Mouse (Mus musculus) hindbrain, embryonic 10.5 days (tissue): Measurements from ENCODE around the gene Prkcg. TPM values are rescaled to one million over a fixed set of nuclear protein-coding genes. Genes with fewer than 3 reads are reported as not detected.

Source experiments
- DNase-seq: peaks from one replicate; pipeline ENCODE4 v3.0.0-alpha.2; 2017; ENCODE audit warnings: low spot score
- H3K27ac ChIP-seq: fragments of 300-500 bp; sonication (generic); 2 replicates; pipeline ENCODE4 v1.5.1; 2016; ENCODE audit warnings: mild to moderate bottlenecking, moderate library complexity
- H3K27me3 ChIP-seq: fragments of 300-500 bp; sonication (generic); 2 replicates; pipeline ENCODE4 v1.6.1; 2016; ENCODE audit warnings: mild to moderate bottlenecking; ENCODE audit not compliant: poor library complexity, insufficient read depth, severe bottlenecking
- H3K36me3 ChIP-seq: fragments of 300-500 bp; sonication (generic); 2 replicates; pipeline ENCODE4 v1.6.1; 2016; ENCODE audit warnings: mild to moderate bottlenecking, moderate library complexity
- H3K4me1 ChIP-seq: fragments of 300-500 bp; sonication (generic); replicated peaks from 2 replicates; pipeline ENCODE4 v1.6.1; 2016; ENCODE audit warnings: mild to moderate bottlenecking
- H3K4me3 ChIP-seq: fragments of 300-500 bp; sonication (generic); 2 replicates; pipeline ENCODE4 v1.5.1; 2016; ENCODE audit warnings: mild to moderate bottlenecking, moderate library complexity
- H3K9me3 ChIP-seq: fragments of 300-500 bp; sonication (generic); 2 replicates; pipeline ENCODE4 v1.6.1; 2016; ENCODE audit warnings: mild to moderate bottlenecking, moderate library complexity
- WGBS: fragments of 180-500 bp; shearing (Covaris S2); methylation state at CpG from one replicate; pipeline ENCODE4 v1.1.7; 2016; 5-methylcytosine and 5-hydroxymethylcytosine counted together
- polyA plus RNA-seq: library from polyadenylated mRNA; unstranded; fragments of >200 nt; fragmentation: Nextera tagmentation; extraction: Ambion mirVana; gene quantifications from 2 replicates; pipeline ENCODE4 v1.2.1, GENCODE M21; 2016

Prkcg gene
- polyA plus RNA-seq, result 0.30 and 0.47 TPM in 2 replicates

- peaks cover 7% of the 10 kb centered on the region; the same call in 1 of the 2 replicates for H3K36me3 ChIP-seq
- 2% methylated on average over 30 of the region's 30 CpGs for WGBS
- peaks cover 47% of the 10 kb centered on the region for H3K4me1 ChIP-seq
- H3K27me3 ChIP-seq, result no peaks in the 10 kb centered on the region
- peak within 1 kb of the TSS; percentile 89 for H3K27ac ChIP-seq
- peak within 1 kb of the TSS; percentile 56 for H3K4me3 ChIP-seq
- peak; percentile 80 for DNase-seq
- H3K9me3 ChIP-seq, result no peaks in the 10 kb centered on the region
Measured at GRCm38 (mm10) chr7:3288976-3289970, at the start of gene Prkcg, which contains the start of gene Myadm. Prkcg (plus strand) TSS chr7:3289179. Myadm (plus strand) TSS chr7:3289080.

DNA sequence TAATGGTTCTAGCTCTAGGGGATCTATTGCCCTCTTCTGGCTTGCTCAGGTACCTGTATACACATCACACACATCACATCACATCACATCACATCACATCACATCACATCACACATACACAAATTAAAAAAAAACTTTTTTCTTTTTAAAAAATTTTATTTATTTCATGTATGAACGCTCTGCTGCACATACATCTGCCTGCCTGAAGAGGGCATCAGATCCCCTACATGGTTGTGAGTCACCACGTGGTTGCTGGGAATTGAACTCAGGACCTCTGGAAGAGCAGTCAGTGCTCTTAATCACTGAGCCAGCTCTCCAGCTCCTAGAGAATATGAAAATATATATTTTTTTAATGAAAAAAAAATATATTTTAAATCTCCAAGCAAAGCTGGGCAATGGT, 49.8 kb upstream of the Prkcg start:
- DNase-seq, result no peak
- H3K9me3 ChIP-seq, result no peaks in the 10 kb centered on the region; the same call in 1 of the 2 replicates
- WGBS, result 82% methylated on average over 2 of the region's 2 CpGs

GRCm38 (mm10) chr7:3260701-3261100, 28.3 kb upstream of the Prkcg start:
- Histone ChIP-seq H3K4me1 (peaks cover 4% of the 10 kb centered on the region; the same call in 1 of the 2 replicates), H3K4me3 (no peak overlapping the region), H3K36me3 (no peaks in the 10 kb centered on the region), H3K9me3 (no peaks in the 10 kb centered on the region), H3K27me3 (peaks cover 10% of the 10 kb centered on the region; the same call in 1 of the 2 replicates), H3K27ac (no peak overlapping the region)
- WGBS, result 64% methylated on average over 3 of the region's 3 CpGs
- DNase-seq, result no peak

More for the DNA sequence above, 49.8 kb upstream of the Prkcg start:
- no peaks in the 10 kb centered on the region for H3K4me1 ChIP-seq
- H3K27ac ChIP-seq, result no peak overlapping the region
- H3K27me3 ChIP-seq, result no peaks in the 10 kb centered on the region
- H3K36me3 ChIP-seq, result no peaks in the 10 kb centered on the region
- H3K4me3 ChIP-seq, result no peak overlapping the region

- no peak for DNase-seq
- peaks cover 10% of the 10 kb centered on the region; the same call in 1 of the 2 replicates for H3K27me3 ChIP-seq
- peaks cover 4% of the 10 kb centered on the region; the same call in 1 of the 2 replicates for H3K4me1 ChIP-seq
- H3K4me3 ChIP-seq, result no peak overlapping the region
- 60% methylated on average over 4 of the region's 4 CpGs for WGBS
- no peaks in the 10 kb centered on the region for H3K9me3 ChIP-seq
- no peaks in the 10 kb centered on the region for H3K36me3 ChIP-seq
- no peak overlapping the region for H3K27ac ChIP-seq
Measured at GRCm38 (mm10) chr7:3261446-3261845, 27.5 kb upstream of the Prkcg start.

DNA sequence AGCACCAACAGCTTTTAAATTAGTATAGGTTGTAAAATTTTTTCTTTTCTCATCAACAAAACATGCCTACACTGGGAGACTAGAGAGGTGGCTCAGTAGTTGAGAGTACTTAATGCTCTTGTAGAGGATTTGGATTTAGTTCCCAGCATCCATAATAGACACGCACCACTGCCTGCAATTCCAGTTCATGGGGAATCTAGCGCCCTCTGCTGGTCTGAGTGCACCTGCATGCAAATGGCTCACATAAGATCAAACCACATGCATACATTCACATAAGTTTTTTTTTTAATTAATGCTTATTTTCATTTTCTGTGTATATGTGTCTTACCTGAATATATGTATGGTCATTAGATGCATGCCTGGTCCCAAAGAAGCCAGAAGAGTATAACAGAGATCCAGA, 26.2 kb upstream of the Prkcg start:
- H3K9me3 ChIP-seq, result no peaks in the 10 kb centered on the region
- H3K36me3 ChIP-seq, result no peaks in the 10 kb centered on the region
- DNase-seq, result peak; percentile 20
- peaks cover 10% of the 10 kb centered on the region; the same call in 1 of the 2 replicates for H3K27me3 ChIP-seq
- no peak overlapping the region for H3K4me3 ChIP-seq
- WGBS, result 48% methylated on average over 2 of the region's 2 CpGs
- H3K27ac ChIP-seq, result no peak overlapping the region
- peaks cover 4% of the 10 kb centered on the region; the same call in 1 of the 2 replicates for H3K4me1 ChIP-seq

DNA sequence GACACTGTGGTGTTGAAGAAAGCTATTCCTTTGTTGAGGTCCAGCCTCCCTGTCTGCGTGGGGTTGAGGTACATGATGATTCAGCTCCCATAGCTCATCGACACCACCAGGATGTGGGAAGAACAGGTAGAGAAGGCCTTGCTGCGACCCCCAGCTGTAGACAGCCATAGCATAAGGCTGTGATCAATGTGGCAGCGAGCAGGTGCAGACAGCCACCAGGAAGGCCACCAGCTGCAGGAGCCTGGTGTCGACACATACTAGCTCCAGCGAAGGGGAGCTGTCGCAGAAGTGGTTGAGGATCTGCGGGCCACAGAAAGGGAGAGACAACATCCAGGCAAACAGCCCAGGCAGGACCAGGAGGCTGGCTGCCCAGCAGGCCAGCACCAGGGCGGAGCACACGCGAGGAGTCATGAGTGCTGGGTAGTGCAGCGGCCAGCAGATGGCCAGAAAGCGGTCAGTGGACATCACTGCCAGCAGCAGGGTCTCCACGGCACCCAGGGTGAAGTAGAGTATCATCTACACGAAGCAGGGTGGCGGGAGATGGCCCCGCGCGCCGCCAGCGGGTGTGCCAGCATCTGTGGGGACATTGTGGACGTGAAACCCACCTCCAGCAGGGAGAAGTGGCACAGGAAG, 24.5 kb upstream of the Prkcg start:
- no peaks in the 10 kb centered on the region for H3K9me3 ChIP-seq
- H3K27me3 ChIP-seq, result peaks cover 10% of the 10 kb centered on the region; the same call in 1 of the 2 replicates
- DNase-seq, result peak; percentile 11
- WGBS, result 33% methylated on average over 22 of the region's 22 CpGs
- no peaks in the 10 kb centered on the region for H3K36me3 ChIP-seq
- peaks cover 4% of the 10 kb centered on the region; the same call in 1 of the 2 replicates for H3K4me1 ChIP-seq
- no peak overlapping the region for H3K27ac ChIP-seq
- H3K4me3 ChIP-seq, result peak overlapping the region; percentile 30

DNA sequence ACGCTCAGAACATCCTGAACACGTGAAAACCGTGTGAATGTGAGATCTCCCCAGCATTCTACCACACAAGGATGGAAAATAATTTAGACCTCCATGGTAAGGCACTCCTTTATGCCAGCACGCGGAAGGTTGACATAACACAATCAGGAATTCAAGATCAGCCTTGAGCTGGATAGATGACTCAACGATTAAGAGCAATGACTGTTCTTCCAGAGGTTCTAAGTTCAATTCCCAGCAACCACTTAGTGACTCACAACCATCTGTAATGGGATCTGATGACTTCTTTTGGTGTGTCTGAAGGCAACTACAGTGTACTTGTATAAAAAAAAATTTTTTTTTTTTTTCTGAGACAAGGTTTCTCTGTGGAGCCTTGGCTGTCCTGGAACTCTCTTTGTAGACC, 23.7 kb upstream of the Prkcg start:
- no peak for DNase-seq

GRCm38 (mm10) chr7:3267261-3267660, 21.7 kb upstream of the Prkcg start:
- DNase-seq, result no peak
- Histone ChIP-seq H3K27me3 (peaks cover 10% of the 10 kb centered on the region; the same call in 1 of the 2 replicates), H3K4me3 (no peak overlapping the region), H3K36me3 (no peaks in the 10 kb centered on the region), H3K9me3 (no peaks in the 10 kb centered on the region), H3K27ac (no peak overlapping the region), H3K4me1 (peaks cover 4% of the 10 kb centered on the region; the same call in 1 of the 2 replicates)
- WGBS, result 82% methylated on average over 3 of the region's 3 CpGs

More for the DNA sequence above, 23.7 kb upstream of the Prkcg start:
- WGBS, result 69% methylated on average over 6 of the region's 6 CpGs
- H3K9me3 ChIP-seq, result no peaks in the 10 kb centered on the region
- peaks cover 4% of the 10 kb centered on the region; the same call in 1 of the 2 replicates for H3K4me1 ChIP-seq
- H3K27ac ChIP-seq, result no peak overlapping the region
- no peak overlapping the region for H3K4me3 ChIP-seq
- no peaks in the 10 kb centered on the region for H3K36me3 ChIP-seq
- H3K27me3 ChIP-seq, result peaks cover 10% of the 10 kb centered on the region; the same call in 1 of the 2 replicates

DNA sequence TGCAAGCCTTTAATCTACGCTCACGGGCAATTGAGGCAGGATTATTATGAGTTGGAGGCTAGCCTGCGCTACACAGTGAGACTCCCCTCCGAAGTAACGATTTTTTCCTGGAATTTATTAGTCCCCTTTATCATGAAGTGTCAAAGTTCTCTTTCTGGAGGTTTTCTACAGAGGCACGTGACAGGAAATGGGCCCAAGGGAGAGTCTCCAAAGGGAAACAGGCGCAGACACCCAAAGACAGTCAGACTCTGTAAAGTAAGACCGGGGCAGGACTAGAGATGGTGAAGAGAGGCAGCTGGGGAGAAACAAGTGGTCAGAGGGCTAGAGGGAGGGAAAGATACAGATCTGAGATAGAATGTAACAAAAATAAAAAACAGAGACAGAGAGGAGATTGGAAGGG, 21.1 kb upstream of the Prkcg start:
- Histone ChIP-seq H3K27me3 (peaks cover 10% of the 10 kb centered on the region; the same call in 1 of the 2 replicates), H3K4me3 (no peak overlapping the region), H3K27ac (no peak overlapping the region), H3K36me3 (no peaks in the 10 kb centered on the region), H3K9me3 (no peaks in the 10 kb centered on the region), H3K4me1 (peaks cover 4% of the 10 kb centered on the region; the same call in 1 of the 2 replicates)
- no peak for DNase-seq
- WGBS, result 76% methylated on average over 8 of the region's 8 CpGs

DNA sequence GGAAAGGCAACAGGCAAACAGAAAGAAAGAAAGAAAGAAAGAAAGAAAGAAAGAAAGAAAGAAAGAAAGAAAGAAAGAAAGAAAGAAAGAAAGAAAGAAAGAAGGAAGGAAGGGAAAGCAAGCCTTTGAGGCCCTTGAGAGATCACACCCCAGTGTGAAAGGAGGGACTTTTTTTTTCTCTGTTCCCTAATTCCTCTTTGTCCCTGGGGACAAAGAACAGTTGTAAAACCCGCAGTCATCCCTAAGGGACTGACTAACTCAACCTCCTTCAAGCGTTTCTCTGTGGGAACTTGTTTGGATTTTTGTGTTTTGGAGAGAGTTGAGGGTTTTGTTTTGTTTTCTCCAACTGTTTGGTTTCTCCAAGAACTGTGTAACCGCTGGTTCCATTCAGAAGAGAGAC, 20.7 kb upstream of the Prkcg start:
- no peaks in the 10 kb centered on the region for H3K9me3 ChIP-seq
- 21% methylated on average over 3 of the region's 3 CpGs for WGBS
- H3K4me1 ChIP-seq, result peaks cover 4% of the 10 kb centered on the region; the same call in 1 of the 2 replicates

DNA sequence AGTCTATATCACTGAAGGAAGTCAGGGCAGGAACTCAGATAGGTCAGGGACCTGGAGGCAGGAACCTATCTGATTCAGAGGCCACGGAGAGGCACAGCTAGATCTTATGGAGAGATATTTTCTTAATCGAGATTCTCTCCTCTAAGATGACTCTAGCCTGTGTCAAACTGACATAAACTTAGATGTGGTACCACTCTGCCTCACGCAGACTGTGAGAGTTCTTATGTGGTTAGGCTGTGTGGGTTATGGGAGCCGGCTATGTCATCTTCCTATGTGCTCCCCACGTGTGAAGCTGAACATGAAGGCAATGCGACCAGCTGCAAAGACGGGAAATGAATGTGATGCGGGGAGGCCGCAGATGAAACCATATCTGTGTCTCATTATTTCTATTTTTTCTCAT, 16.8 kb upstream of the Prkcg start:
- no peaks in the 10 kb centered on the region for H3K27me3 ChIP-seq
- no peak for DNase-seq
- no peaks in the 10 kb centered on the region for H3K9me3 ChIP-seq
- whole genome bisulfite sequencing, result 90% methylated on average over 9 of the region's 9 CpGs
- H3K27ac ChIP-seq, result no peak overlapping the region
- H3K4me3 ChIP-seq, result no peak overlapping the region
- H3K36me3 ChIP-seq, result no peaks in the 10 kb centered on the region
- H3K4me1 ChIP-seq, result 0 out of 2 replicates have a peak, but pooled peaks cover 6% of the 10 kb centered on the region

More for the DNA sequence above, 20.7 kb upstream of the Prkcg start:
- peaks cover 10% of the 10 kb centered on the region; the same call in 1 of the 2 replicates for H3K27me3 ChIP-seq
- no peaks in the 10 kb centered on the region for H3K36me3 ChIP-seq
- H3K4me3 ChIP-seq, result no peak overlapping the region
- no peak overlapping the region for H3K27ac ChIP-seq
- no peak for DNase-seq

- Histone ChIP-seq H3K9me3 (no peaks in the 10 kb centered on the region), H3K27ac (no peak overlapping the region), H3K4me3 (no peak overlapping the region), H3K4me1 (0 out of 2 replicates have a peak, but pooled peaks cover 8% of the 10 kb centered on the region), H3K36me3 (no peaks in the 10 kb centered on the region), H3K27me3 (no peaks in the 10 kb centered on the region)
- 63% methylated on average over 6 of the region's 6 CpGs for WGBS
- DNase-seq, result no peak
Measured at GRCm38 (mm10) chr7:3275455-3276170, 13.4 kb upstream of the Prkcg start.
